Mouse (Mus musculus) heart, adult 9 months (tissue): Measurements from ENCODE around the gene Cirbp.

ENCODE experiments used
- DNase-seq, 2 experiments: peaks; one replicate each; pipeline ENCODE4 v3.0.0; 2022; ENCODE audit warnings: low spot score in 2 of 2

Cirbp gene

DNA sequence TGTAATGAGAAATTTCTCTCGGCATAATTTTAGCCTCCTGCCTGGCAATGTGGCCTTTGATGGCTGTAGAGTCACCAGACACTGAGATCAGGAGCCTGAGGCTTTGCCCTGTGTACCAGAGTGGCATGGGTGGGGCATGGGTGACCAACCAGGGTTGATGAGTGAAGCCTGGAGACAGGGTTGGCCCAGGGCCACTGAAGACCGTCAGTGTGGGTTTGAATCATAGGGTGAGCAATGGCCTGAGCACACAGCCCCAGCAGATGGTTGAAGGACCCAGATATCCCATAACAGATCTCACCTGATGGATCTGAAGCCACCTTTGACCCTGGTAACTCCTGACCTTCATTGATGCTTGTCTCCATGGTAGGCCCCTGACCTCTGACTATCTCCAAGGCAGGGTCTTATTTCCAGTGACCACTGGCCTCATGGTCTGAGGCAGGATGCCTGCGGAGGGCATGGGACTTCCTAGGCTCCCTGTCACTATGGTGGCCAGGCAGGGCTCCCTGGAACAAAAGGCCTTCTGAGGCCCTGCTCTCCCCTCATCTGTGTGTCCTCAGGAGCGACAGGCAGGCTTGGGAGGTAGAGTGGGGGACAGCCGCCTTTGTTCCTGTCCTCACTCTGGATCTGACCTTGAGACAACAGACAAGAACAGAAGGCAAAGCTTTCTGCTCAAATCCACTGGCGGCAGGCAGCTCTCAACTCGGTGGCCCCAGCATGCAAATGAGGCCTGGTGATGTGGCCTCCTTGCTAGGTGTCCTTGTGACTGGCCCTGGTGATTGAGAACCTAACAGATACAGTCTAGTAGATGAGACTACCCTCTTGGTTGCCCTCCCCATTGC is 11.9 kb downstream of the Cirbp start:
- DNase-seq: no peak

DNA sequence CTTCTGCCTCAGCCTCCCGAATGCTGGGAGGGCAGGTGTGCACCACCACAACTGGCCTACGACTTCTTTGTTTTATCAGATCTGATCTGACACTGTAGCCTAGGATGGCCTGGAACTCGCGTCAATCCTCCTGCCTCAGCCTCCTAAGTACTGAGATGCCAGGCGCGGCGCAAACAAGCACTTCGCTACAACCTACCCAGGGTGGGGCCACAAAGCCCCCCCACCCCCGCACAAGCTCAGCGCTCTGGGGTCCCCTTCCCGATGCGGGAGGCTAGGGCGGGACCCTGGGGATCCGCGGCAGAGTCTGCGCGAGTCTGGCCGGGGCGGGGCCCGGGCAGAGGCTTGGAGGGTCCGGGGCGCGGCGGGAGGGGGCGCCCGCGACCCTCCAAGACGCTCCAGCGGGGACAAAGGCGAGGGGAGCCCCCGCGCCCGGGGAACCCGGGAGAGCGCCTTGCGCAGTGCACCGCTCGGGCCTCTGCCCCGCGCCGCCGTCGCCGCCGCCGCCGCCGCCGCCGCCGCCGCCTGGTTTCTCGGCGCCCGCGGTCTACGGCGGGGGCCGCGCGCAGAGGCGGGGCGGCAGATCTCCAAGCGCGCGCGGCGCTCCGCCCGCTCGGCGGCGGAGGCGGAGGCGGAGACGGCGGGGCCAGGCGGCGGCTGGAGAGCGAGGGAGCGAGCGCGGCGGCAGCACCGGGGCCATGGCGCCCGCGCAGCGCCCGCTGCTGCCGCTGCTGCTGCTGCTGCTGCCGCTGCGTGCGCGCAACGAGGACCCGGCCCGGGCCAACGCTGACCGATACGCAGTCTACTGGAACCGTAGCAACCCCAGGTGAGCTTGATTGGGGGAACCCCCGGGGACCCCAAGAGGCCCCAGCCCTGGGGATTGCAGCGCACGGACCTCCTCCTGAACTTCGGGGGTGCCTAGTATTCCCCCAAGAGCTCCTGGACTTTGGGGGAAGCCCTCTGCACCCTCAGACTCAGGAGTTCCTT is 13.6 kb downstream of the Cirbp start, which contains the start of gene Efna2:
Efna2 (plus strand) TSS at position 415 of the 984 bp plus-strand sequence.
- no peak for DNase-seq

DNA sequence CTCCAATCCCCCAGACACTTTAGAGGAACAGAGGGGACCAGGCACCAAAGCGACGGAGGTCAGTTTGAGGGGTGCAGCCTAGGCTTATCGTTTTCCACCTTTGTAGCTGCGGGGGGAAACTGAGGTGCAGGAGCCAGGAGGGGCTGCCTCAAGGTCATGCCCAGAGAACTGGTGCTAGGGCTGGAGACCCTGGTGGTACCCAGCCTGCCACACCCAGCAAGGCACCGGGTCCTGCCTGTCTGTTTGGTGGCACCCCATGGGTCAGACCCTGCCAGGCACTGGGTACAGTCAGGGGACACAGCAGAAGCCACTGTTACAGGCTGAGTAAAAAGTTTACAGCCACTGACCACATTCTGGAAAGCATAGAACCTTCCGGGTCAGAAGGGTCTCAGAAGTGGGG is 14.5 kb downstream of the Cirbp start:
- DNase-seq: no peak

DNA sequence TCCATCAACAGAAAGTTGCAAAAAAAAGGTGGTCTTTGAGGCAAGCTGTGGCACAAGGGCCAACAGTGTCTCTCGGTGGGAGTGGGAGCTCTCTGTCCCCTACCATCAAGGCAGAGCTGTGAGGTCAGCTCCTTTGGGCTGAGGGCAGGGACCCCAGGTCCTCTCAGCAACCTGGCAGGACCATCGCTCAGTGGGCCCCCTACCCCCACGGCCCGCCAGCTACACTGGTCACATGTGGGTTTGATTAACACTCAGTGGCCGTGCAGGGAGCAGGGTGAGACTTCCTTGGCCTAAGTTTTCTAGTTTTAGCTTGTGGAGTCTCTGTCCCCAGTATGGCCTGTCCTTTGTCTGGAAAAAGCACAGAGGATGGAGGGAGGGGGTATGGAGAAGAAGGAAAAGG is 15.0 kb downstream of the Cirbp start:
- DNase-seq: no peak

DNA sequence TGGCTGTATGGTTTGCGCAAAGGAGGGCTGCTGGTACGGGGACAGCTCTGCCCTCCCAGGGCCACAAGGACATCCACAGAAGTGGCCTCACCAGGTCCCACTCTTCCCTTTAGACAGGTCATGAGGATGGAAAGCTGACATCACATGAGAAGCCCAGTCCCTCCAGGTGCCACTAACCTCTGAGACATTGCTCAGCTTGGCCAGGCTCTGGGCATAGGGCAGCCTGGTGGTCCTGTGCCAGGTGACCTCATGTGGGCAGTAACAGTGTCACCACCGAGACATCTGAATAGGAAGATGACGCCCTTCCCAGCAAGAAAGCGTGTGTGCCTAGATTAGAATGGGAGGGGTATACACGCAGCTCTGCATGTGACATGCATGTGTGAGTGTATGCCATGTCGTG is 16.8 kb downstream of the Cirbp start:
- DNase-seq: no peak

DNA sequence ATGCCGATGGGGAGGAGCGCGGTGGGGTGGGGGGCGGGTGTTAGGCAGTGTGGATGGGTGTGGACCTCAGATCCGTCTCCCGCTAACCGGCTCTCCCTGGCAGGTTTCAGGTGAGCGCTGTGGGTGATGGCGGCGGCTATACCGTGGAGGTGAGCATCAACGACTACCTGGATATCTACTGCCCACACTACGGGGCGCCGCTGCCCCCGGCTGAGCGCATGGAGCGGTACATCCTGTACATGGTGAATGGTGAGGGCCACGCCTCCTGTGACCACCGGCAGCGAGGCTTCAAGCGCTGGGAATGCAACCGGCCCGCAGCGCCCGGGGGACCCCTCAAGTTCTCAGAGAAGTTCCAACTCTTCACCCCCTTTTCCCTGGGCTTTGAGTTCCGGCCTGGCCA is 20.9 kb downstream of the Cirbp start:
- no peak for DNase-seq

DNA sequence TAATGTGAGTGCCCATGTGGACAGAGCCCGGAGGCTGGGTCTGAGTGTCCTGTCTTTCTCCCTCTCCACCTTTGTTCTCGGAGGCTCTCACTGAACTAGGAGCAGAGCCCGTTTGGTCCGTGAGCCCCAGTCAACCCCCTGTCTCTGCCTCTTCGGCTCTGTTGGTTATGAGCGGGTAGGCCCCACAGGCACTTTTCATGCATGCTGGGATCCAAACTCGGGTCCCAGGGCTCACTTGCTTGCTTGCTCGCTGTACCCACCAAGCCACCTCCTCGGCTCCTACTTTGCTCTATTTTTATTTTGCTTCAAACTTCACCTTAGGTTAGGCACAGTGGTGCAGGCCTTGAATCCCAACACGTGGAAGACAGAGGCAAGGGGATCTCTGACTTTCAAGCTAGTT is 22.0 kb downstream of the Cirbp start:
- DNase-seq: no peak

DNA sequence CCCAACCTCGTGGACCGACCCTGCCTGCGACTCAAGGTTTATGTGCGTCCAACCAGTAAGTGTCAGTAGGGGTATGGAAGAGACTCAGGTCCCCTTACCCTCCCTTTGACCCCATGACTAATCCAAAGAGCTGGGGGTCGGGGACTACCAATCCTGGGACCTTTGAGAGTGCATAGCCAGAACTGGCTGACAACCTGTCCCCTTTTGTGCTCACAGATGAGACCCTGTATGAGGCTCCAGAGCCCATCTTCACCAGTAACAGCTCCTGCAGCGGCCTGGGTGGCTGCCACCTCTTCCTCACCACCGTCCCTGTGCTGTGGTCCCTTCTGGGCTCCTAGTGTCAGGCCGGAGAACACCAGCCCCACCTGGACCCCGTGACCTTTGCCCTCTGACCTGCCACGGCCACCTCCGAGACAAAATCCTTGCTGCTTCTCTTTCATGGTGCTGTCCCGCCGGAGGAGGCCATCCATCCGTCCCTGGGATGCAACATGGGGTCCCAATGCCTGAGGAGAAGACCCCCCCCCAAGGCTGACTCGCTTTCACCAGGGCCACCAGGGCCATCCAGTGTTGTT is 22.8 kb downstream of the Cirbp start:
- no peak for DNase-seq

DNA sequence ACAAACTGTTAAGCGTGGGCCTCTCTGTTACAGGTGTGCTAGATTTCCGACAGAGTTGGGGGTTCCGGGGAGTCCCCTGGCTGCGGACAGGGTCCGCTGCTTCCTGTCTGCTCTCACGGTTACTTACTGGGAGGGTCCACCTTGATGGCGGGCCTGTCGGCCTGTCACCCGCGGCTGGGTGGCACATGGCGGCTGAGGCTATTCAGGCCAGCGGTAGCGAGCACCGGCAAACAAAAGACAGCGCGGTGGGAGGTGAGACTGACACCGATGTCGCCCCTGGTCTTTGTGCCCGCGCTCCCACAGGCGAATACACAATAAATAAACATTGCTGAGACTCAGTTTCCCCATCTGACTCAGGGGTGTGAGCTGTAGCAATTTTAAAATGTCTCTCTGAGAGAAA is 24.2 kb downstream of the Cirbp start:
- no peak for DNase-seq

DNA sequence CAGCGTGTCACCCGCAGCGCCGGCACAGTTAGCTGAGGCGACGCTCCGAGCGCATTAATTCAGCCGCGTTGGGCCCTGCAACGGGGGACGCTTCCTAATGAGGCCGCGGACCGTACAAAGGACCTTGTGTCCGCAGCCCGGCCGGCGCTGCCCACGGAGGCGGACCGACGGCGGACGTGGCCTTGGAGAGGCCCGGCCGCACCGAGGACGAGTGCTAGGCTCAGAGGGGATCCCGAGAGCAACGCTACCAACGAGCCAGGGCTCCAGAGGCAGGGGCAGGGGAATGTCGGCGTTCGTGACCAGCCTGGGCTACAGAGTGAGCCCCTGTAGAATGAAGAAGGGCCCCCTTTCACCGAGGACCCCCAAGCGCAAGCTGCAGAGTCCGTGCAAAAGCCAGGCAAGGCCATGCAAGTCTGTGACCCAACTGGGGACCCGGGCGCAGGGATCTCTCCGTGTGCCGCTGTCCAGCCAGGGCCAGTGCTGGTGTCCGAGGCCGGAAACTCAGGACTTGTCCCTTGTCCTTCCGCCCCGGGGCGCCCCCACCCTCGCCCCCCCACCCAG is 24.8 kb downstream of the Cirbp start:
- no peak for DNase-seq

DNA sequence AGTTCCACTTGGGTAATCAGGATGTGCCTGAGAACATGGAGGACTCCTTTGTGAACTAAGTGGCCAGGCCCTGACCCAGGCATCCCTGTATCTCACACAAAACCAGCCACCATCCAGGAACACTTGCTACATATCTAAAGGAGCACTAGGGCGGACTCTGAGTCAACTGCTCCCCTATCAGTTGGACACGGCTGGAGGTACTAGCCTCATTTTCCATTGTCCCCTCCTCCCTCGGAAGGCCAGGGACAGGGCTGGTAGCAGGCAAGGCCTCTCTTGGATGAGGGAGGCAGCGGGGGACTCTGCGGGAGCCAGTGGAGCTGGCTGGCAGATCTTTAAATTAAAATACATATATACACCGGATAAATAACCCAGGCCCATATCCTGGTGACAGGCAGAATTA is 28.2 kb downstream of the Cirbp start:
- no peak for DNase-seq

DNA sequence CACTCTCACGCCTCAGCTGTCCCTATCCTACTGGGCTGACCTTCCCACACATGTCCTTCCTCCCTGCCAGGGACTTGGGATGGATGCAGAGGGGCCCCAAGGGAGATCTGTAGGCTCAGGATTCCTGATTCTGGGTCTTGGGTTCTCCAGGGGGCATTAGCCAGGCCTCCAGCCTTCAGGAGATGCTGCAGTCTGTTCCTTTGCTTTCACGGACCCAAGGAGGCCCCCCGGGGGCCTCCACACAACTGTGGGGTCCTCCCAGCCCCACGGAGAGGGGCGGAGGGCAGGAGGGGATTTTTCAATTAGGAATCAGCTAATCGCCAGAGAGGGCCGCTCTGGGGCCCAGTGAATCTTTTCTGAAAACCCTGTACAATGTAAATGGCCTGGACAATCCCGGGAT is 28.7 kb downstream of the Cirbp start:
- no peak for DNase-seq

DNA sequence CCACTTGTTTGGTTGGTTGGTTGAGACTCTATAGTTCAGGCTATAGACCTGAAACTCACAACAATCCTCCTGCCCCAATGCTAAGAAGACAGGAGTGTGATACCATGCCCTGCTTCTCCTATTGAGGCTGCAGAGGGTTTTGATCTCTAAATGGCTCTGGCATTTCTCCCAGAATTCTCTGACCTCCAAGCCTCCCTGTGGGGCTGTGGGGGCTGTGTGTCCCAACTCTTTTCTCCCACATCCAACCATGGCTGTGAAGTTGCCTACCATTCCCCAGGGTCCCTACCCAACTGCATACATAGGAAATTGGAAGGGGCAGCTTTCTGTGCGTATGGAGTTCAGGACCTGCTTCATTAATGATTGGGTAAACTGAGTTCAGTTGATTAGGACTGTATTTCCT is 30.4 kb downstream of the Cirbp start:
- no peak for DNase-seq

DNA sequence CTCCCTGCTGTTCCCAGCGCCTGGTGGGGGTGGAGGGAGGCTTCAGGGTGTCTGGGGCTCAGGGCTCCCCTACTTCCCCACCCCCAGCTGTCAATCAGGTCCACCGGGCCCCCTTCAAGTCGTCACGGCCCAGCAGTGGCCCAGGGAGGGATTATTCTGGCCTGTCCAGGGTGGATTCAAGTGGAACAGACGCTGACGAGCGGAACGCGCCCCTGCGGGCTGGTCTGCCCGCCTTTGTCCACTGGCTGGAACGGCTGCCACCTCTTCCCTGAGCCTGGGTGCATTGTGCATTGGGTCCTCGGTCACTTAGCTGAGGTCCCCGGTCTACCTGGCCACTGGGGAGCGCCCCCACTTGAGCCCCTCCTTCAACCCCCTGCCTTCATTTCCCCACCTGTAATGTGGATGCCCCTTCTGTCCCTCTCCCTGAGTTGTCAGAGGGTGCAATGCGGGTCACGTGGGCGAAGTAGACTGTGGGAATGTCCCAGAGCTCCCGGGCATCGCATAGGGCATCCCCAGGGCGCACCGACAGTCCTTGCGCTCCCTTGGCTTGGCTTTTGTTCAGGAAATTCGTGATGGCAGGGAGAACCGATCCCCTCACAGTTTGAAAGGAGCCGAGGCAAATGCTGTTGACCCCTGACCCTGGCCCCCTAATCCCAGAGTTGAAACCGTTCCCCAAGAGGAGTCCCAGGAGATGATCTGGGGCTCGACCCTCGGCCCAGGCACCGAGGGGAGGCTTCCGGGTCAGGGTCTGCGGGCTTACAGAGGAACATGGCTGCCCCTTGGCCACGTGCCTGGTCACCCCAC is 31.2 kb downstream of the Cirbp start:
- no peak for DNase-seq

DNA sequence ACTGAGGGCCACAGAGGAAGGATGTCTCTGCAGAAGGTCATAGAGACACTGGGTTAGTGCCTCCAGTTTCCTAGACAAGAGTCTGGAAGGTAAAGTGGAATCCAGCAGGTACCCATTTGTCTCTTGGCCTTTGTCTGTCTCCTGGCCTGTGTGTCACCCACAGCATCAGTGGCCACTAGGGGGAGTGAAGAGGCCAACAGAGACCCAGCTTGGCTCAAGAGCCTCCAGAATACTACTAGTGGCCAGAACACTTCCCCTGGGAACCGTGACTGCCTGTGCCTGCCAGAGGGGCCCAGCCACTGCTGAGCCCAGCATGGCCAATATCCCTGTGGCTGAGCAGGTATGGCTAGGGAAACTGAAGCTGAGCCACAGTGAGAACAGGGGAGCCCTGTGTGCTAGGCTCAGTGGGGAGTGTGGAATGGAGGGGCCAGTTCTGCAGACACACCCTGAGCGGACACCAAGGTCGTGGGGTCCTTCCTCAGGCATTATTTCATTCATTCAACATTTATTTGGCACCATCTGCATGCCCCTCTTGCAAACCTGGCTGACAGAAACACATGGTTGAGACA is 33.7 kb downstream of the Cirbp start:
- peak; percentile 77 to 88 for DNase-seq

DNA sequence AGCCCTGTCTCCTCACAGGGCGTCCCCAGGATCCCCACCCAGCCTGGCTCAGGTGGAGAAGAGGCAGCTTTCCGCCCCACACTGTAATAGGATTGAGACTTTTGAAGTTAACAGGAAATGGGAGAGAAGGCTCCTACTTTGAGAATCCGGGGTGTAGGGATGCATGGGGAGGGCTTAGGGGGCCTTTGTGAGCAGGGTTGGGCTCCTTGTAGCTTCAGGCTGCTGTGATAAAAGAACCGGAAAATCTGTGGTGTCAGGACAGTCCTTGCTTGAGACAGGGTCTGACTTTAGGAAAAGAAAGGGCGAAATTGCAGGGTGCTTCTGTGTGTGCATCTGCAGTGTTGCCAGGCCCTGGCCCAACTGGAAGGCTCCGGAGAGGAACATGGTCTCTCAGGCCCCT is 34.7 kb downstream of the Cirbp start:
- DNase-seq: no peak

DNA sequence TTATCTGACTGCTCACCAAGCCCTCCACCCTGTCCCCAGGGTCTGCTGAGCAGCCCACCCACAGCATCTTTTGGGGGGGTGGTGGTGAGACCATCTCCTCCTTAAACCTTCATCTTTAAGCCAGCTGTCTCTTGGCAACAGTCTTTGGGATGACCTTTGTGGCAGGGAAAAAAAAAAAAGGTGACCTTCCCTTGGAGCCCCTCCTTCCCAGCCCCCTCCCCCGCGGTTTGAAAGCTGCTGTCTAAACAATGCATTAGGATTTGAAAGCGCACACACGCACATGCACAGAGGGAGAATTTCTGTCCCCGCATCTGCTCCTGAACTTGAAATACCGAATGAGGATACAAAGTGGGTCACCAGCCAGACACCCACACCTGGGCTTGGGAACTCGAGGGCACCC is 38.3 kb downstream of the Cirbp start:
- DNase-seq: no peak

DNA sequence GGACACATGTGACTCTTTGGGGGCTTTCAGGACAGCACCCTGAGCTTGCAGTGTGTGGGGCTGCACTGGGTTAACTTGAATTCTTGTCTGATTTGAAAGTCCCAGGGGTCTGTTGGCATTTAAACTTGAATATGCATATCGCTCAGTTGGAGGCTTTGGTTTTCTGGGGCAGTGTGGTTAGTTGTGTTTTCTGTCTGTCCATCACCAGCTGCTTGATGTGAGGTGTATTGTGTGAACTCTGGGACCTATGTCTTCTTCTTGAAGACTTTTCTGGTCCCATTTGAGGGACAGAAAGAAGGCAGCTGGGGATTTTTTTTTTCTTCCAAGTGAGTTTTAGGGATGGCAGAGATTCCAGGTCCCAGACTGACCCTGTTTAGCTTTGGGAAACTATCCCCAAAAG is 41.4 kb downstream of the Cirbp start:
- DNase-seq: no peak

DNA sequence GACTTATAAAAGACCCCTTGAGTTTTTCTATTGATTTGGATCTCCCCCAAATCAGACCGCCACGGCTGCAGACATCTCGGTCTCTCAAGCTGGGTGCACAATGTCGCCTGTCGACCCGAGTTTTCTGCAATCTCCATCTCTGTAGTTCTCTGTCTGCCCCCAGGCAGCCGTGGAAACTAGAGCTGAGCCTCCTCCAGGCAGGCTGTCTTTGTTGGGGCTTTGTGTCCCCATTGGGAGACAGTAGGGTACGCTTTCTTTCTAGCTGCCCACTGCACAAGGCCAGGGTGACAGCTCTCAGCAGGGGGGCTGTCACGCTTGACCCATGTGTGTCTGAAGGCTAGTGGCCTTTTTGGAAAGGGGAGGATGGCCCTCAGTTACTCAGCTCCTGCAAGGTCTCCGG is 41.9 kb downstream of the Cirbp start:
- no peak for DNase-seq

DNA sequence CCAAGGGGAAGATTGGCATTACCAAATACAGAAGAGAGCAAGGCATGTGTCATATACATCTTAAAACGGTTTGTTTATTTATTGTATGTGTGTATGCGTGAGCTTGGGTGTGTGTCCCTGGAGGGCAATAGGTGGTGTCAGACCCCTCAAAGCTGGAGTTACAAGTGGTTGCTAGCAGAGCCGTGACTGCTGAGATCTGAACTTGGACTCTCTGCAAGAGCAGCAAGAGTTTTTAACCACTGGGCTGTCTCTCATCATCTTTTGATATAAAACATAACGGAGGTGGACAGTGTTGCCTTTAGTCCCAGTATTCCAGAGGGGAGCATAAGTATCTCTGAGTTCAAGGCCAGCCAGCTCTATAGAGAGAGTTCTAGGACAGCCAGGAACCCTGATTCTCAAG is 42.5 kb downstream of the Cirbp start:
- DNase-seq: no peak

DNA sequence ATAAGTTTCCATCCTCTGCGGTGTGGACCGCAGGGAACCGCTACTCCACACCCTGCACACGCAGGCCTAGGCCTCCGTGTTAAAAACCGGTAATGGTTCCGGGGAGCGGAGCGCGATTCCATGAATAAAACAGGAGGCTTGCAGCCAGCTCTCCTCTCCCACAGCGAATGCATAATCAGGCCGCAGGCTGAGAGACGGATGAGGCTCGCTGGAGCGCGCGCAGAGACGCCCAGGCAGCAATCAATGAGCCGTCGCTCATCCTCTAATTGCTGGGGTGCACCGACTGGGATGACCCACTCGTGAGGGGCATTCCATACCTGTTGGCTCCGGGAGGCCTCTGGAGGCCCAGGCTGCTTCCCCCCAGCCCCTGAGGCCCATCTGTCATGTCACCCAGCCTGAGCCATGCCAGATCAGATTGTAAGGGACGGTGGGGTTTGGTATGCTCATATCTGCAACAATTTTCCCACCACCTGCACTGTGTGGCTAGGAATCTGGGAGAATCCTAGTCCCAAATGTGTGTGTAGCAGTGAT is 43.1 kb downstream of the Cirbp start:
- DNase-seq: no peak
